Mouse (Mus musculus): ENCODE data around the gene Smarcad1.
A peak's percentile ranks its signal among the peaks of the same experiment; 100 is the strongest.
"Not testable (repeated sequence)": the region's sequence is repeated elsewhere in the genome, so short reads cannot be mapped to it uniquely, and the experiment has no call there.

Smarcad1 gene

DNA sequence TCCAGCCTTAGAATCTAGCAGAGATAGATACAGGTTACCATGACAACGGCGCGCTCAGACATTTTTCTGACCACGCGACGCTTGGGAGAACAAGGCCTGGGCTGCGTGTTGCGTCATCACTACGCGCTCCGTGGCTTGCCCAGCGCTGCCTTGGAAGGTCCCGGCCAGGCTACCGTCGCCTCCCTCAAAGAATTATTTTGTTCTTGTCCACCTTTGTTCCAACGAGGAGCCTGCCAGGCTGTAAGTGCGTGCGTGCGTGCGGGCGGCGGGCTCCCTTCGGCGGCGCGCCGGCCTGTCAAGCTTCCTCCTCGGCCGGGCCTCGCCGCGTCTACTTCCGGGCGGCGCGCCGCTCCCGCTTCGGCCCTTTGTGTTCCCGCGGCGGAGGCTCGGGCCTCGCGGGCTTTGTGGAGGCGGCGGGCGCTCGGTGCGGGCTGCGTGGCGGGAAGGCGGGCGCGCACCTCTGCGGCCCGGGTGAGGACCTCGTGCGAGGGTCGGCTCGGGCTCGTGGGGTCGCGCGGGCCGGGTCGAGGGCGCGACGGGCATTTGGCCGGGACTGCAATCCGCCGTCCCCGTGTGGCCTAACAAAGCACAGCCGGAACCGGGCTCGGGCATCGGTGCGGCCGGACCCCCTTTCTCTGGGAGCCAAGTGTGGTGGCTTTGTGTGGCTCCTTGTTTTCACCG, at the start of gene Smarcad1:
Smarcad1 (plus strand) TSS at position 93 of the 681 bp plus-strand sequence.
- DNase-seq (ENCODE audit: extremely low read depth, low read depth) = peak; percentile 91

DNA sequence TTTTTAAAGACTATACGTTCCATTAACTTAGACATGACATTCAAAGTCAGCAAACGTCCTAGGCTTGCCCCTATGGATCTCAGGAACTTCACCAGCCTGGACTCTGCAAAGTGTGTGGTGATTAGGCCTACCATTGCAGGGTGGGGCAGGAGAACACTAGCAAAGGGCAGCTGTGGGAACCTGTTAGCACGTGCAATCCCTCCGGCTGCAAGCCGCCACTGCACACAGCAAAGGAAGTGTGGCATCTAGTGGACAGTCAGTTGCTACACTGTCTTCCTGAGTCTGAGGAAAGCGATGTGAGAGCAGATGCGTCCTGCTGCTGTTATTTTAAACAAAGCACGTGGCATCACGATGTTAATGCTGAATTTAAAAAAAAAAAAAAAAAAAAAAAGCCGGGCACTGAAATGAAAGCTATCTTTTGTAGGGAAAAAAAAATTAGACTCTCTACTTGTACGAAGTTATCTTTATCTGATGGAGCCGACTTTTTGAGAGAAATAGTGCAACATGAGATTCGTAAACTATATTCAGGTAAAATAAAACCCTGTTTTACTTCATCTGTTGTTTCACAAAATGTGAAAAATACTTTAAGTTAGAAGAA, 45.5 kb upstream of the Smarcad1 start:
- DNase-seq (ENCODE audit: extremely low read depth, low read depth) = no peak

DNA sequence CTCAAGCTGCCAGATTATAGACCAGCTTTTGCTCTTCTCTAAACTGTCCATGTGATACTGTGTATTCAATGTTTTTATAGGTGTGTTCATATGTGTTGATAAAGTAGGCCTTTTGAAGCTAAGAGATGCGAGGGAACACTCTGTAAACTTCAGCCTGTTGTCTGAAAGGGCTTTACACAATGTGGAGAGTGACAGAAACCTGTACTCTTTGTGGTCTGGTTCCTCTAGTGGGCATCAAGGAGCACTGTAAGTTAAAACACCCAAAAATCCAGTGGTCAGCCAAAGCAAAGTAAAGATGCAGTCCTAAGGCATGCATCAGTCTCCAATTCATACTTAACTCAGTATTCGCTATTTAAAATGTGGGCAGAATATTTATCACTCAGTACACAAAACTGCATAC, 44.6 kb upstream of the Smarcad1 start:
- DNase-seq (ENCODE audit: extremely low read depth, low read depth) = peak; percentile 36

DNA sequence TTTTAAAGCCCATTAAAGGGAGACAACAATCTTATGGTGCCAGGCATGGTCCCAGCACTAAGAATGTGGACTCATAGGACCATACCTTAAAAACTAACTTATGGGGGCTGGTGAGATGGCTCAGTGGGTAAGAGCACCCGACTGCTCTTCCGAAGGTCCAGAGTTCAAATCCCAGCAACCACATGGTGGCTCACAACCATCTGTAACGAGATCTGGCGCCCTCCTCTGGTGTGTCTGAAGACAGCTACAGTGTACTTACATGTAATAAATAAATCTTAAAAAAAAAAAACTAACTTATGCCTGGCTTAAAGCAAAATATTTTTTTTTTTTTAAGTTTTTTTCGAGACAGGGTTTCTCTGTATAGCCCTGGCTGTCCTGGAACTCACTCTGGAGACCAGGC, 41.6 kb upstream of the Smarcad1 start:
- not testable (repeated sequence) for DNase-seq (ENCODE audit: extremely low read depth, low read depth)

DNA sequence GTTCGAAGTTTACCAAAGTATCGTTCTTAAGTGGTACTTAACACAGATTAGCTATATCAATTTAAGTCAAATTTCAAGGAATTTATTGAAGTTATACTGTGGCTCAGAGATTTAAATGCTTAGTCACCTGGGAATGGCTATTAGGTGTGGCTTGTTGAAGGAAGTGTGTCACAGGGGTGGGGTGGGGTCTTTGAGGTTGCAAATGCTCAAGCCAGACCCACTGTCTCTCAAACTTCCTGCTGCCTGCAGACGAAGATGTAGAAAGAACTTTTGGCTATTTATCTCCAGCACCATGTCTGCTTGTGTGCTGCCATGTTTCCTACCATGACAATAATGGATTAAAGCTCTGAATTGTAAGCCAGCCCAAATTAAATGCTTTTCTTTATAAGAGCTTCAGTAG, 40.2 kb upstream of the Smarcad1 start:
- no peak for DNase-seq (ENCODE audit: extremely low read depth, low read depth)

DNA sequence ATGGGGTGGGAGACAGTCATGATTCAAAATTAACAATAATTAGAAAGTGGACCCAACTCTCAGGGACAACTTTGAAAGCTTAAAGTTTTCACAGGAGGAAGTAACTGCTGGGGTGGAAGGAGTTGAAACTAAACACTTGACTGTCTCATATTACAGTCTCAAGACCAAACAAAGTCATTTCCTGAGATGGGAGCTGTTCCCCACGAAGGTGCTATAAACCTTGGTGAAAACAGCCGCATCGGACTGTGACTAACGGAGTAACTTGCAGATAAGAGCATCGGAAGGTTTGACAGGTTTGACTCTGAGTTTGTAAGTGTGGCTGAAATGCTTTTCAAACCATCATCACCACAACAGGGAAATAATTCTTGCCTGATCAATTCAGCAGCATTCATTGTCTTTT, 33.5 kb upstream of the Smarcad1 start:
- DNase-seq (ENCODE audit: extremely low read depth, low read depth) = no peak

DNA sequence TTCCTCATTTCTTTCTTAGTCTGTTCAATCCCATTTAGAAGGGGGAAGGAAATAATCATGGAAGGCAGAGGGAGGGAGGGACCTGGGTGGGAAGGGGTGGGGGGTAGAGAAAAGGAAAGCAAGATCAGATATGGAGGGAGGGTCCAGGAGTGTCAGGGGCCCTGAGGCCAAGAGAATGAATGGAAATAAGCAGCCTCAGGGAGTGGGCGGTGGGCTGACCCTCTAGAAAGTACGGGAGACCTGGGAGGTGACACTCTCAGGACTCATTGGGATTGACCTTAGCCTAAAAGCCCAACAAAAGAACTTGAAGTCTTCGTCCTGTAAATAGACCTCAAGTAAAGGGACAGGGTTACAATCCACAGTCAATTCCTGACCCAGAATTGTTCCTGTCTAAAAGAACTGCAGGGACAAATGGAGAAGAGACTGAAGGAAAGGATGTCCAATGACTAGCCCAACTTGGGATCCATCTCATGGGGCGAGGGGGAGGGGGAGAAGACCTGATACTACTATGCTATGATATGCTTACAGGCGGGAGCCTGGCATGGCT, 30.9 kb upstream of the Smarcad1 start:
- no peak for DNase-seq (ENCODE audit: extremely low read depth, low read depth)

DNA sequence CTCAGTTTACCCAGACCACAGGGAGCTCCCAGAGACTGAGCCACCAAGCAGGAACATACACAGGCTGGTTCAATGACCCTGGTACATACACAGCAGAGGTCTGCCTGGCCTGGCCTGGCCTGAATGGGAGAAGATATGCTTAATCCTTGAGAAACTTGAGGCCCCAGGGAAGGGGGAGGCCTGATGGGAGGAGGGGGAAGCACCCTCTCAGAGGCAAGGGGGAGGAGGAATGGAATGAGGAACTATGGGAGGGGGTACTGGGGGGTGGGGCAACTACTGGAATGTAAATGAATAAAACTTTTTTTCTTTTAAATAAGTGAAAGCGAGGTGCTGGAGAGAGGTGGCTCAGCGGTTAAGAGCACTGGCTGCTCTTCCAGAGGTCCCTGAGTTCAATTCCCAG, 30.2 kb upstream of the Smarcad1 start:
- no peak for DNase-seq (ENCODE audit: extremely low read depth, low read depth)

DNA sequence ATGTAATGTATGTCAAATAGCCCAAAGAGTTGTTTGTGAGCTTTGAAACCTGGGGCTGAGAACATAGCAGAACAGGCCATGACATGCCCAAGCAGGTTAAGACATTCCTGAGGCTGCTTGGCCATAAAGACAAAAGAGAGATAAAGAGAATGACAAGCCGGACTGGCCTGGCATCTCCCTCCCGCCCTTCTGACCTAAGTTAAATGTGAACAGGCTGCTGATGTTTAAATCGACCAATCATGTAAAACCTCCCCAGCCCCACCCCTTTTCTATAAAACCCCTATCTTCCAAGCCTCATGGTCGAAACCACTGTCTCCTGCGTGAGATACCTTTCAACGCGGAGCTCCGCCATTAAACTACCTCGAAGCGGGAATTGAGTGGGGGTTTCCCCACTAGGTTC, 24.8 kb upstream of the Smarcad1 start:
- no peak for DNase-seq (ENCODE audit: extremely low read depth, low read depth)

DNA sequence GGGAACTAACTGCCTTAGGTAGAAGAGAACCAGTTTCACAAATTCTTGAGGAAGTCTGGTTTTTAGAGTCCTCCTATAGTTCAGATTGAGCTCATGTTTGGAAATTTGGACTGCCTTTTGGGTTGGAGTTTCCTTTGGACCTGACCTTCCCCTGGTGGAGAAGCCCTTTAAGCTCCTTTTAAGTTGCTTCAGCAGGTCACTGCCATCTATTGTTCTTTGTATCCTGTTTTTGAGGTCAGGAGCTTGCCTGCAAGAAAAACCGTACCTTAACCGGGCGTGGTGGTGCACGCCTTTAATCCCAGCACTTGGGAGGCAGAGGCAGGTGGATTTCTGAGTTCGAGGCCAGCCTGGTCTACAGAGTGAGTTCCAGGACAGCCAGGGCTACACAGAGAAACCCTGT, 23.4 kb upstream of the Smarcad1 start:
- DNase-seq (ENCODE audit: extremely low read depth, low read depth) = not testable (repeated sequence)

DNA sequence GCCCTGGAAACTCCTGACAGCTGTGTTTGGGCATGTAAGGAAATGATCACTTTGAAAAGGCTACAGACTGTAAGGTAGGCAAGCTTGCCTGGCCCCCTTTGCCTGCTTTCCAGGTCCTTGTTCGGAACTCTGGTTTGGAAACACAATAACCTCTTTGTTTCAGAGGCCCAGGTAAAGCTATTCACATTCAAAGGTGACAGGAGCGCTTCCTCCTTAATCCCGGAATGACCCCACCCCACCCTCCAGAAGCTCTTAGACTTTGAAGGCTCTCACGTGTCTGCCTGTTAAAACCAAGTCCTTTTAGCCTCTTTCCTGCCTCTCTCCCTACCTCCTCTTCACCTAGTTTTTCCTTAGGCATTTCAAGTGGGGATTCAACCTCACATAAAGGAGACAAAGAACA, 20.5 kb upstream of the Smarcad1 start:
- no peak for DNase-seq (ENCODE audit: extremely low read depth, low read depth)

DNA sequence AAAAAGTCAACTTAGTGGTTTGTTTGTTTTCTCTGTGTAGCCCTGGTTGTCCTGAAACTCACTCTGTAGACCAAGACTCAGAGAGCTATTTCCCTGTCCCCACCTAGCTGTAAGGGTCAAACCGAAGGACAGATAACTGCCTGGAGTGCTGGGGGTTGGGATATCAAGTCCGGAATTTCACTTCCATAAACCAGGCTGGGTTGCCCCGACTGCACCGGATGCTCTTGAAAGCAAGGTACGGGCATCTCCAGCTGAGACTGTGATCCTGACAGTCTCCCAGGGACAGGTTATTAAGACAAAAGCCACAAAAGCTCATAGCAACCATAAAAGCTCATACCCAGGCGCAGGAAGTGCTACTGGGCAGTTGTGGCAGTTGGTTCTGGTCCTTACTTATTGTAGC, 19.3 kb upstream of the Smarcad1 start:
- no peak for DNase-seq (ENCODE audit: extremely low read depth, low read depth)

DNA sequence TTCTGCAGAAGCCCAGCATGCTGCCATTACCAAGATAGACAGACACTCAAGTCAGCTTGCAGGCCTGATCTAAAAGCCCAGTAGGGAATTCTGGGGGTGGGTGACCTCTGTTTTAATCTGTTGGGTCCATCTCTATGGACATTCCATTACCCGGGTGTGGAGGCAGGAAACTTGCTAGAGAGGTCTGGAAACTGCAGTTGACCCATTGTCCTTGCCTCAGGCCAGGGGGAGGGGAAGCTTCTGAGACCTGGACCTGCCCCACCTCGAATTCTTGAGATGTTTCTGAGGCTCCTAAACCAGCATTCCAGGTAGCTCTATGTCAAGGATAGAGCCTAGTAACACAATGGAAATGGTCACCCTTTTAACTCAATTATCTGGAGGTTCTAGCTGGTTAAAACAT, 17.7 kb upstream of the Smarcad1 start:
- no peak for DNase-seq (ENCODE audit: extremely low read depth, low read depth)

DNA sequence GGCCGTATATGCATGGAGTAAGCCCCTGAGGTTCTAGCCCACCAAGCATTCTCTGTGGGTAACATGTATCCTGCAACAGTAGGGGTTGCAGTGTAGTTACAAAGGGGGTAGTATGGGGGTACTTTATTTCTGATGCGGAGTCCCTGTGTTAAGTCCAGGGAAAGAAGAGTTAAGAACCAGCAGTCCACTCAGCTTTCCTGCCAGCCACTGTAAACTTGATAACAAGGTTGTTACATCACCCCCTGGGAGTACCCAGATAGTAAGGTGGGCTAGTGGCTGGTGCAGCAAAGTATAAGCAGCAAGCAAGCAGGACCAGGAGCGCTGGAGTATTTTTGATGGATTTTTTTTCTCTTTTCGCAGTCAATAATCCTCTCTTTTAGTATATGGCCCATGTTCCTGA, 17.3 kb upstream of the Smarcad1 start:
- DNase-seq (ENCODE audit: extremely low read depth, low read depth) = no peak

DNA sequence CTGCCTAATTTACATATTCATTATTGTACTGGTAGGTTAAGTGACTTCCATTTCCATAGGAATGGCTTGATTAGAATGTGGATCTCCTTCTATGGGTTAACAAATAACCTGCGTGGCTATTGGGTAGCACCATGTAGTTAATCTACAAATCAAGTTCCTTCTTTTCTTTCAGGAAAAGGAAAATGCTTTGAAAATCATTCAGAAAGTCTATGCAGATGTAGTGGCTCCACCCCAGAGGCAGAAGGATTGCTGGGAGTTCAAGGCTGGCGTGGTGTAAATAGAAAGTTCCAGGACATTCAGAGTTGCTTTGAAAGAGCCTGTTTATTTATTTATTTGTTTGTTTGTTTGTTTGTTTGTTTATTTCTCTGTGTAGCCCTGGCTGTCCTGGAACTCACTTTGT, 7.7 kb upstream of the Smarcad1 start:
- no peak for DNase-seq (ENCODE audit: extremely low read depth, low read depth)

DNA sequence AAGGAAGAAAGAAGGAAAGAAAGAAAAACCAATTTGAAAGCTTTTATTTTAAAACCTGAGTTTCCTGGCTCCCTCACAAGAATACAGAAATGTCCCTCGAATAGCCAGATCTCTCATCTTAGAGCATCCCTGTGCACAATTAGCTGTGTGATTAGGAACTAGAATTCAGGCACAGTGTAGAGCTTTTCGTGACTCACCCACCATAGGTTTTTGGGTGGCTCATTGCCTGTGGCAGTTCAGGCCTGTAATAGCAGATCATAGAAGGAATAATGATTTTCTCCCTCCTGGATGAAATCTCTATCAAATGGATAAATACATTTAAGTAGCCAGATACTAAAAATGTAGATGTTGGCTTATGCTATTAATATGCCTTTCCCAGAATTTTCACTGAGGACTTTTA, 6.9 kb upstream of the Smarcad1 start:
- no peak for DNase-seq (ENCODE audit: extremely low read depth, low read depth)

DNA sequence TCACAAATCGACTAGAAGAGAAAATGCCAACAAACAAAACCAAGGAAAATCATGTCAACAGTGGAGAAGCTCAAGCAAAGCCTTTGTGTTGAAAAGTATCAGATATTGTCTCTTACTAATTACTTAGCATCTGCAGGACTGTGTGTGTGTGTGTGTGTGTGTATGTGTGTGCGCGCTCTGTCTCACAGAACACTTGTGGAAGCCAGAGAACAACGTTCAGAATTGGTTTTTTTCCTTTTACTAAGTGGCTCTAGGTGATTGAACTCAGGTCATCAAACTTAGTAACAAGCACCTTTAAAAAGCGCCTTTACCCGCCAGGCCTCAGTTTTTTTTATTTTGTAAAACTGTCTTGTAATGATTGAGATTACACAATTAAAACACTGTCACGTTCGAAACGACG, 451 bp upstream of the Smarcad1 start:
- no peak for DNase-seq (ENCODE audit: extremely low read depth, low read depth)

DNA sequence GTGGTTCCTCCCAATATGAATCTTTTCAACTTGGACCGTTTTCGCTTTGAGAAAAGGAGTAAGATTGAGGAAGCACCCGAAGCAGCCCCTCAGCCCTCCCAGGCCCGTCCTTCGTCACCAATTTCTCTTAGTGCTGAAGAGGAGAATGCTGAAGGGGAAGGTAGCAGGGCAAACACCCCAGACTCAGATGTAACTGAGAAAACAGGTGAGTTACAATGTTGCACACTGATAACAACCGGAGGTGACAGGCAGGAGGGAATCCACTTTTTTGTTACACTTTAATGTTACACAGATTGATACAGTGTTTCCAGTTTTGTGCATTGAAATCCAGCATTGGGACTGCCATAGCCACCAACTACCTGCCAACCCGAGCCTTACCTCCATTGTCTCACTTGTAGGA, 858 bp downstream of the Smarcad1 start:
- peak; percentile 23 for DNase-seq (ENCODE audit: extremely low read depth, low read depth)

DNA sequence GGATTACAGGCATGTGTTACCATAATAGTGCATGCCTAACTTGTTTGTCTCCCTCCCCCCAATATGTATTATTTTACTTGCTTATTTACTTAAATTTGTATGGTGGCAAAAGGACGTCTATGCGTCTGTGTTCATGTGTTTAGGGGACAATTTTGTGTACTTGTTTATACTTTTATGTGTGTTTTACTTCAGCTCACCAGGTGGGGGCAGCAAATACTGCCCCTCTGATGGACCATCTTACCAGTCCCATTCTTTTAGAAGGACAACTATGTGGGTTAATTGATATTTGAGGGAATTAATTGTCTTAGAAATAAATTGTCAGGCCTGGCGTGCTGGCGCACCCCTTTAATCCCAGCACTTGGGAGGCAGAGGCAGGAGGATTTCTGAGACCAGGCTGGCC, 6.7 kb downstream of the Smarcad1 start:
- peak; percentile 5 for DNase-seq (ENCODE audit: extremely low read depth, low read depth)

DNA sequence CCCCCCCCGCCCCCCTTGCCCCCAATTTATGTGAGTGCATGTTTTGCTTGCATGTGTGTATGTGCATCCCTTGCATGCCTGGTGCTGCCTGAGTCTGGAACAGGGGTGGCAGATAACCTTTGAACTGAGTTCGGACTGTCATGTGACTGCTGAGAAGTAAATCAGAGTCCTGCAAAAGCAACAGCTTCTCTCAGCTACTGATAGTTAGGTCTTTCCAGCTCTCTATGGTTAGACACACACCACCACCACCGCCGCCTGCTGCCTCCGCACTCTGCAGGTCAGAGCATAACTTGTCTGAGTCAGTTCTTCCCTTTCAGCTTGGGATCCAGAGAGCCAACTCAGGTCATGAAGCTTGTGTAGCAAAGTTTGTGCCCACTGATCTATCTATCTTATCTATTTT, 14.2 kb downstream of the Smarcad1 start:
- DNase-seq (ENCODE audit: extremely low read depth, low read depth) = no peak

DNA sequence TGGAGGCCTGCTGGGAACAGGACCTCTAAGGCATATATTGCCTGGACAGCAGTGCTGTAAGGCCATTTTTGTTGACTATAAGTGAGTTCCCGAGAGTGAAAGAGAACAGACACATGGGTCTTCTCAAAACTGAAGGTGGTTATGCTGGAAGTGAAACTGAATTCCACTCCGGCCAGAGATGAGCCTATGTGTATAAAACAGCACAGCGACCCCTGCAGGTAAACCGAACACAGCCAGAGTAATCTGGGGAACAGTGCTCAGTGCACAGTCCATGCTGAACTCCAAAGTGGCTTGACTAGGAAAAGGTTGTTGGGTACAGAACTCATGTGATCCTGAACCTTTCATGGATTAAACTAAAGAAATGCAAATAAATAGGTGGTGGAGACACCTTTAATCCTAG, 14.8 kb downstream of the Smarcad1 start:
- DNase-seq (ENCODE audit: extremely low read depth, low read depth) = not testable (repeated sequence)

DNA sequence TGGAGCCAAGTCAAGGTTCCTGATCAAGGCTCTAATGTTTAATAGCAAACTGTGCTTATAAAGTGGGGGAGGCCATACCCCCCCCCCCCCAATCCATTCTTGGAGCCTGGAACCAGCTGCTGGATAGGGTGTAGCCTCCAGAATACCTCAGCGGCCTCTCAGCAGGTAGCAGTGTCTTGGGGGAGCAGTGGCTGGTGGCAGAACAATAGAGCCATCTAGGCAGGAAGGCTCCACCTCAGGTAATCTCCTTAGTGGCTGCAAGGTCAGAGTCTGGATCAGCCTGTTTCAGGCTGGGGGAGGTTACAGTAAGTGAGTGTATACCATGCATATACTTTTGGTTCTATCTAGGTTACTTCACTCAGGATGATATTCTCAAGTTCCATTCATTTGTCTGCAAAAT, 18.7 kb downstream of the Smarcad1 start:
- DNase-seq (ENCODE audit: extremely low read depth, low read depth) = no peak

DNA sequence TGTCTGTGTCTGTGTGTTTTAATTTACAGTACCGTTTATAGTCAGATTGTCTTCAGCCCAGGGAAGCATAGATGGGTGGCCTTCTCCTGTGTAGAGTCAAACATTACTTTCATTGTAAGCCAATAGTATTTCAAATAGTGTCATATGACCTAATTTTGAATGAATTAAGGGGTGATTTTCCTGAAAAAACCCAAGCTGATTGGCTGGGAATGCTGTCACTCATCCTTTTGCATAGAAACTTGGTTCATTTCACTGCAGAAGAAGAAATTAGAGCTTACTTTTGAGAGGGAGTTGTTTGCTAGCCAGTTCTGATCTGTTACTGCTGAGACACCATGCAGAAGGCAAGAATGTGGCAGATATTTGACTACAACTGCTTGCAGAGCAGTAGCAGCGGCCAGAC, 32.8 kb downstream of the Smarcad1 start:
- DNase-seq (ENCODE audit: extremely low read depth, low read depth) = no peak

Data from MEL-GATA-1-ER (cell line).